Mouse (Mus musculus): ENCODE results near the gene Rusc2. TPM values are rescaled to one million over a fixed set of nuclear protein-coding genes. Genes with fewer than 3 reads are reported as not detected.

Rusc2 gene
- polyA plus RNA-seq, 1 experiment from 2014 or later: 12.4 TPM

DNA sequence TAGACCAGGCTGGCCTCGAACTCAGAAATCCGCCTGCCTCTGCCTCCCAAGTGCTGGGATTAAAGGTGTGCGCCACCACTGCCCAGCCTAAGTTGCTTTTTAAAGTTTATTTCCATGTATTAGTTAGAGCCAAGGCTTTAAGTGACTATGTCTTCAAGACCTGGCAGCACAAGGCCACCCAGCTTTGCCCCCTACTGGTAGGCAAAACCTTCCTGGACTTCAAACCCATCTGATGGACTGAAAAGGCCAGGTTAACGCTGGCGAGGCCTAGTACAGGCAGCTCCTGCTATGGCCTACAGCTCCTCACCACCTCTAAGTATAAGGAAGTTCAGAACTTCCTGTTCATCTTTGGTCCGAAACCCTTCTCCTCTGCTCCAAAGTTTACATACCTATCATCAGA is 94.8 kb downstream of the Rusc2 start:
- Histone ChIP-seq H3K4me3 (ENCODE audit: low read depth, low read length) (no peak overlapping the region), H3K36me3 (ENCODE audit: control insufficient read depth, insufficient read depth, low read length) (no peaks in the 10 kb centered on the region), H3K4me1 (replicated peaks; ENCODE audit: control insufficient read depth, insufficient read depth, low read length) (no peaks in the 10 kb centered on the region), H3K27ac (ENCODE audit: low read depth, low read length) (no peak overlapping the region), H3K4me2 (ENCODE audit: low read depth, low read length, severe bottlenecking) (no peak overlapping the region), H3K9me3 (ENCODE audit: control insufficient read depth, low read length) (no peaks in the 10 kb centered on the region), H3K9ac (ENCODE audit: low read length) (no peak overlapping the region), H3K27me3 (ENCODE audit: control insufficient read depth, insufficient read depth, low read length) (no peaks in the 10 kb centered on the region)
- no peak for ATAC-seq (replicated peaks; ENCODE audit: low FRiP score)
- 89% methylated on average over 4 of the region's 6 CpGs for WGBS
- DNase-seq (ENCODE audit: low spot score): no peak

Other genes with a start within 250 kb of the Rusc2 start
- 0.20 and 0.60 TPM in 2 replicates for gene Atp8b5, start 114.8 kb upstream of the Rusc2 start, polyA plus RNA-seq (2014; fragmentation: Nextera tagmentation; extraction: Ambion mirVana)
- gene Fam166b, start 47.2 kb downstream of the Rusc2 start, polyA plus RNA-seq (2014; fragmentation: Nextera tagmentation; extraction: Ambion mirVana): 0.28 and 0.31 TPM in 2 replicates
- 9.3 and 10.7 TPM in 2 replicates for gene Tesk1, start 60.0 kb downstream of the Rusc2 start, polyA plus RNA-seq (2014; fragmentation: Nextera tagmentation; extraction: Ambion mirVana)
- gene Cd72, start 72.6 kb downstream of the Rusc2 start, polyA plus RNA-seq (2014; fragmentation: Nextera tagmentation; extraction: Ambion mirVana): 2.6 and 4.8 TPM in 2 replicates
- gene Sit1, start 101.8 kb downstream of the Rusc2 start, polyA plus RNA-seq (2014; fragmentation: Nextera tagmentation; extraction: Ambion mirVana): not detected in 2 replicates
- gene Ccdc107, start 110.9 kb downstream of the Rusc2 start, polyA plus RNA-seq (2014; fragmentation: Nextera tagmentation; extraction: Ambion mirVana): 50.3 and 54.3 TPM in 2 replicates
- 55.3 and 61.1 TPM in 2 replicates for gene Arhgef39, start 117.7 kb downstream of the Rusc2 start, polyA plus RNA-seq (2014; fragmentation: Nextera tagmentation; extraction: Ambion mirVana)
- gene Car9, start 125.0 kb downstream of the Rusc2 start, polyA plus RNA-seq (2014; fragmentation: Nextera tagmentation; extraction: Ambion mirVana): 0.52 and 0.87 TPM in 2 replicates
- gene Tpm2, start 141.8 kb downstream of the Rusc2 start, polyA plus RNA-seq (2014; fragmentation: Nextera tagmentation; extraction: Ambion mirVana): 46.7 and 52.7 TPM in 2 replicates
- 42.8 and 45.6 TPM in 2 replicates for gene Creb3, start 180.4 kb downstream of the Rusc2 start, polyA plus RNA-seq (2014; fragmentation: Nextera tagmentation; extraction: Ambion mirVana)
- gene Tln1, start 180.7 kb downstream of the Rusc2 start, polyA plus RNA-seq (2014; fragmentation: Nextera tagmentation; extraction: Ambion mirVana): 45.9 and 46.7 TPM in 2 replicates
- gene Rgp1, start 196.7 kb downstream of the Rusc2 start, polyA plus RNA-seq (2014; fragmentation: Nextera tagmentation; extraction: Ambion mirVana): 26.0 and 38.7 TPM in 2 replicates
- gene Gba2, start 196.9 kb downstream of the Rusc2 start, polyA plus RNA-seq (2014; fragmentation: Nextera tagmentation; extraction: Ambion mirVana): 31.0 and 32.4 TPM in 2 replicates
- 1.9 and 2.8 TPM in 2 replicates for gene Msmp, start 202.5 kb downstream of the Rusc2 start, polyA plus RNA-seq (2014; fragmentation: Nextera tagmentation; extraction: Ambion mirVana)
- 9.8 and 10.8 TPM in 2 replicates for gene Npr2, start 250.0 kb downstream of the Rusc2 start, polyA plus RNA-seq (2014; fragmentation: Nextera tagmentation; extraction: Ambion mirVana)

Data from forebrain, embryonic 11.5 days (tissue).